Mouse (Mus musculus) stomach, postnatal 0 days (tissue): Measurements from ENCODE around the gene Tpcn1.

Experiments
- CTCF ChIP-seq: IDR thresholded peaks from 2 replicates; pipeline ENCODE4 v1.5.1; 2016; ENCODE audit warnings: antibody characterized with exemption, low read depth, mild to moderate bottlenecking, moderate library complexity
- EP300 ChIP-seq: optimal IDR thresholded peaks from 2 replicates; pipeline ENCODE3; 2016; ENCODE audit warnings: antibody characterized with exemption

DNA sequence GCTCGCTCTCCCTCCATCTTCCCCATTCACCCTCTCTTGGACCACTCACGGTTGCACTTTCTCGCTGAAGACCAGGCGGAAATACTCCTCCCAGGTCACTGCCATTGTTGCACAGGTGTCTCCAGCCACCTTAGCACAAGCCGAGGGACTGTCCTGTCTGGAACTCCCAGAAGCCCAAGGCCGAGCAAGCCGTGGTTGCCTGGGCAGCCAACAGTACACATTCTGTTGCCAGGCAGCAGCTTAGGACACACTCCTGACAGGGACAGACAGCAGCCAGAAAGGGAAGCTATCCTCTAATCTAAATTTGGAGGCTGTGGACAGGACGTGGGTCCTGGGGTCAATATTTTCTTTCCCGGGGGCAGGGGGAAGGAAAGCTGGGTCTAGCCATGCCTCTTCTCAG, 45.7 kb upstream of the Tpcn1 start, which contains the start of gene Cfap73:
- TF ChIP-seq CTCF (no peak), EP300 (no peak)
